In the genomic region with DNA sequence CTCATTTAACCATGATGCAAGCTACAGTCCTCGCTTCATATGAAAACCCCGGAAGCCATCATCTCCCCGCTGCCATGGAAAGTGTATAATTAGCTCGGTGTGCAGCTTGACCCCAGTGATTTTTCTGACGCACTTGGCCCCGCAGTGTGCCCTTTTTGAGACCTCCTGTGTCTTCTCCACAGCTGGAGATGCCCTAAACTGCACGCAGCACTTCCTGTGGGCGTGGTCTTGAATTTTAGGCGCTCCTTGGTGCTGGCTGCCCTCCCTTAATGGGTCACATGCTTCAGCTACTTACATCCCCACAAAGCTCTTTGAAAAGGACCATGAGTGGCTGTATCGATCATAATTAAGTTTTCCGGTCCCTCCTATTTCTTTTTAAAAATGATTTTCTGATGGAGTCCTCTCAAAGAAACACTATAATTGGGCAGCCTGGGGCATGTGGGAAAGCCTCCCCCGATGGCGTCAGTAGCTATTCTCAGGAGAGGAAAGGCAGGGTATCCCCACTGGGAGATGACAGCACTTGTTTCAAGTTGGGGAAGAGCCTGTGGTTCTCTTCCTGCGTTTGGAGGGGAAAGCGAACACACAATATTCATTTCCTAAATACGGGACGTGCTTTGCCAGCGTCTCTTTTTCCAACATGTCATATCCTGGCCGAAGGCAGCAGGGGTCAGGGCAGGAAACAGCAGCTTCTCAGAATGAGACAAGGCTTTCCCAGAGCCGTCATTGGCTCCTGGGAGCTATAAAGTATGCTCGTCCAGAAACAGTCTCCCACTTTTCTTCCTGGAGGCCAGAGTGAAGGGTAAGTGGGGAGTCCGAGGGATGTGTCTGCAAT, we compare ENCODE assay signal across 9 mouse cellular contexts. TPM values are rescaled to one million over a fixed set of nuclear protein-coding genes. Genes with fewer than 3 reads are reported as not detected.
DNase-seq lines count a peak whose midpoint lies in the region; ATAC-seq and TF ChIP-seq lines count a peak whose summit lies in the region.
"Had no signal": no experiment of that assay in that cellular context is flagged by ENCODE, and none has a peak within 500 bp of the region (broad histone marks: within the 10 kb centered on the region; RNA-seq: fewer than 3 reads in every experiment).

A gene (plus strand): TSS at position 488 of the 832 bp plus-strand sequence.

- H3K27me3 ChIP-seq in cerebellum, adult 2 months (ENCODE audit: control insufficient read depth, insufficient read depth, low read length): no peaks in the 10 kb centered on the region
- no peaks in the 10 kb centered on the region for H3K27me3 ChIP-seq in embryonic facial prominence, embryonic 15.5 days
- H3K27me3 ChIP-seq in hindbrain, embryonic 10.5 days (ENCODE audit: insufficient read depth, poor library complexity, severe bottlenecking): peaks cover 28% of the 10 kb centered on the region
- peaks cover 12% of the 10 kb centered on the region for H3K27me3 ChIP-seq in limb, embryonic 12.5 days
- H3K27me3 ChIP-seq in midbrain, embryonic 13.5 days: 0 out of 2 replicates have a peak, but pooled peaks cover 6% of the 10 kb centered on the region

- TF ChIP-seq POLR2A in cerebellum, adult 2 months (IDR thresholded peaks at IDR 0.05; ENCODE audit: borderline replicate concordance, insufficient read depth, low read length): no peak

- no peaks in the 10 kb centered on the region for H3K9me3 ChIP-seq in embryonic facial prominence, embryonic 15.5 days (replicated peaks)
- no peaks in the 10 kb centered on the region for H3K9me3 ChIP-seq in hindbrain, embryonic 10.5 days
- H3K9me3 ChIP-seq in limb, embryonic 12.5 days: no peaks in the 10 kb centered on the region
- H3K9me3 ChIP-seq in midbrain, embryonic 13.5 days: no peaks in the 10 kb centered on the region

- no peaks in the 10 kb centered on the region for H3K4me1 ChIP-seq in cerebellum, adult 2 months (ENCODE audit: control insufficient read depth, insufficient read depth, low read length)
- peaks cover 14% of the 10 kb centered on the region for H3K4me1 ChIP-seq in embryonic facial prominence, embryonic 15.5 days
- peaks cover 40% of the 10 kb centered on the region for H3K4me1 ChIP-seq in hindbrain, embryonic 10.5 days (replicated peaks)
- H3K4me1 ChIP-seq in limb, embryonic 12.5 days (replicated peaks): peaks cover 17% of the 10 kb centered on the region
- H3K4me1 ChIP-seq in midbrain, embryonic 13.5 days (replicated peaks): peaks cover 26% of the 10 kb centered on the region

- peak within 1 kb of the TSS; percentile 45 for H3K4me2 ChIP-seq in embryonic facial prominence, embryonic 15.5 days (replicated peaks)
- peak within 1 kb of the TSS; percentile 48 for H3K4me2 ChIP-seq in limb, embryonic 12.5 days
- peak within 1 kb of the TSS; percentile 39 for H3K4me2 ChIP-seq in midbrain, embryonic 13.5 days (replicated peaks)

- no peak for TF ChIP-seq CTCF in cerebellum, adult 2 months (IDR thresholded peaks at IDR 0.05; ENCODE audit: borderline replicate concordance, insufficient read depth, low read depth, low read length)

- 0 out of 2 replicates have a peak, but pooled peaks have one; percentile 8 for ATAC-seq in embryonic facial prominence, embryonic 15.5 days (ENCODE audit: insufficient number of reproducible peaks, low FRiP score, low TSS enrichment, low read depth)
- no peak for ATAC-seq in limb, embryonic 12.5 days (ENCODE audit: insufficient number of reproducible peaks, insufficient read depth, low FRiP score, low TSS enrichment, low read depth)
- no peak for ATAC-seq in midbrain, embryonic 13.5 days

- WGBS in cerebellum, adult 2 months: 55% methylated on average over 22 of the region's 22 CpGs
- 27% methylated on average over 22 of the region's 22 CpGs for WGBS in embryonic facial prominence, embryonic 15.5 days
- 38% methylated on average over 22 of the region's 22 CpGs for WGBS in hindbrain, embryonic 10.5 days
- 33% methylated on average over 22 of the region's 22 CpGs for WGBS in limb, embryonic 12.5 days
- 48% methylated on average over 22 of the region's 22 CpGs for WGBS in midbrain, embryonic 13.5 days

- no peak within 1 kb of the TSS for H3K9ac ChIP-seq in embryonic facial prominence, embryonic 15.5 days
- peak within 1 kb of the TSS; percentile 42; the same call in 1 of the 2 replicates for H3K9ac ChIP-seq in limb, embryonic 12.5 days (replicated peaks)
- no peak within 1 kb of the TSS for H3K9ac ChIP-seq in midbrain, embryonic 13.5 days (replicated peaks)

- no peaks in the 10 kb centered on the region for H3K36me3 ChIP-seq in embryonic facial prominence, embryonic 15.5 days
- no peaks in the 10 kb centered on the region for H3K36me3 ChIP-seq in hindbrain, embryonic 10.5 days
- no peaks in the 10 kb centered on the region for H3K36me3 ChIP-seq in limb, embryonic 12.5 days
- H3K36me3 ChIP-seq in midbrain, embryonic 13.5 days: no peaks in the 10 kb centered on the region

- 0 out of 2 replicates have a peak within 1 kb of the TSS, but pooled peaks have one; percentile 6 for H3K27ac ChIP-seq in cerebellum, adult 2 months (ENCODE audit: insufficient read depth, low read length)
- peak within 1 kb of the TSS; percentile 22; the same call in 1 of the 2 replicates for H3K27ac ChIP-seq in embryonic facial prominence, embryonic 15.5 days (replicated peaks)
- peak within 1 kb of the TSS; percentile 40; the same call in 1 of the 2 replicates for H3K27ac ChIP-seq in hindbrain, embryonic 10.5 days
- no peak within 1 kb of the TSS for H3K27ac ChIP-seq in limb, embryonic 12.5 days
- H3K27ac ChIP-seq in midbrain, embryonic 13.5 days: 0 out of 2 replicates have a peak within 1 kb of the TSS, but pooled peaks have one; percentile 35
- H3K27ac ChIP-seq: macrophage had no signal

- H3K4me3 ChIP-seq in cerebellum, adult 2 months (replicated peaks; ENCODE audit: insufficient read depth, low read depth, low read length): no peak within 1 kb of the TSS
- H3K4me3 ChIP-seq in embryonic facial prominence, embryonic 15.5 days (replicated peaks): peak within 1 kb of the TSS; percentile 18
- H3K4me3 ChIP-seq in hindbrain, embryonic 10.5 days: peak within 1 kb of the TSS; percentile 63
- peak within 1 kb of the TSS; percentile 20 for H3K4me3 ChIP-seq in limb, embryonic 12.5 days (replicated peaks)
- H3K4me3 ChIP-seq in midbrain, embryonic 13.5 days (replicated peaks): no peak within 1 kb of the TSS; the same call in 1 of the 2 replicates

- DNase-seq in cerebellum, adult 2 months: no peak
- DNase-seq in cerebellum, adult 9-10 months: no peak
- peak; percentile 47 for DNase-seq in hindbrain, embryonic 10.5 days (ENCODE audit: low spot score)
- DNase-seq in thymus, postnatal 36 days: peak; percentile 63 to 78
- no peak for DNase-seq in testis, postnatal 14 days (ENCODE audit: low spot score)

RNA-seq across cellular contexts. Expression of the gene that starts here (rescaled TPM):
- 1.5 TPM in 2 replicates for polyA plus RNA-seq in cerebellum, adult 2 months (2012; rRNA removed)
- 4.6 and 5.0 TPM in 2 replicates for polyA plus RNA-seq in embryonic facial prominence, embryonic 15.5 days (2015; fragmentation: Nextera tagmentation; extraction: Ambion mirVana)
- polyA plus RNA-seq in hindbrain, embryonic 10.5 days (2016; fragmentation: Nextera tagmentation; extraction: Ambion mirVana): 2.7 and 2.9 TPM in 2 replicates
- 4.5 and 5.2 TPM in 2 replicates for polyA plus RNA-seq in limb, embryonic 12.5 days (2016; fragmentation: Nextera tagmentation; extraction: Ambion mirVana)
- polyA plus RNA-seq in midbrain, embryonic 13.5 days (2015; fragmentation: Nextera tagmentation; extraction: Ambion mirVana): 3.0 and 3.7 TPM in 2 replicates

Comparison
In these comparisons a context has a peak if more than half of its experiments do, and no peak if none do; other contexts are left out.
1. DNase-seq: peak in hindbrain, embryonic 10.5 days (single experiment) and thymus, postnatal 36 days (2 of 2); none in cerebellum, adult 2 months (0 of 2), cerebellum, adult 9-10 months (single experiment) and testis, postnatal 14 days (single experiment).
2. H3K4me3 ChIP-seq: peak in embryonic facial prominence, embryonic 15.5 days (single experiment), hindbrain, embryonic 10.5 days (single experiment) and limb, embryonic 12.5 days (single experiment); none in cerebellum, adult 2 months (single experiment) and midbrain, embryonic 13.5 days (single experiment).
3. Peak in every context shown above with its lines, with median percentiles within 50 percentile points of each other: H3K4me2 ChIP-seq.